Mouse (Mus musculus): ENCODE measurements at regions not wholly inside any gene's neighbourhood (a gene's known extent, or its start where the extent isn't known, plus 50 kb on each side); places are given as distances from the start of the nearest gene placed in this dataset.

DNA sequence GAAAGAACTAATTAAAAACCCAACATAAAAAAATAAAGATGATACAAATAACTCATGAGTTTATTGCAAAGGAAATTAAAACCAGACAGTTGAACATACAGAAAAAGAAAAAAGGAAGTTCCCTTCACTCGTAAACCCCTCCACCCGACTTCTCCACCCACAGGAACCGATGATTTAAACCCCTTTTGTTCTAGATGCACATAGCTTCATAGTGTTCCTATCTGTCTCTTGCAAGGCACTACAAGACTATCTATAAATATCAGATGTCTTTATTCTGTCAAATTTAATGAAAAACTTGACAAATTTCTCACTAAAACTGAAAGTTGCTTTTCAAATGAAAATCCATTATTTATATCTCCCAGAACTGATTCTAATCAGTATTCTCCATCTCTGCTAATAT is 100.2 kb downstream of the Kctd12 start:
- no peak for DNase-seq

GRCm38 (mm10) chr14:102880658-102881083 is 101.8 kb downstream of the Kctd12 start:
- DNase-seq: no peak

DNA sequence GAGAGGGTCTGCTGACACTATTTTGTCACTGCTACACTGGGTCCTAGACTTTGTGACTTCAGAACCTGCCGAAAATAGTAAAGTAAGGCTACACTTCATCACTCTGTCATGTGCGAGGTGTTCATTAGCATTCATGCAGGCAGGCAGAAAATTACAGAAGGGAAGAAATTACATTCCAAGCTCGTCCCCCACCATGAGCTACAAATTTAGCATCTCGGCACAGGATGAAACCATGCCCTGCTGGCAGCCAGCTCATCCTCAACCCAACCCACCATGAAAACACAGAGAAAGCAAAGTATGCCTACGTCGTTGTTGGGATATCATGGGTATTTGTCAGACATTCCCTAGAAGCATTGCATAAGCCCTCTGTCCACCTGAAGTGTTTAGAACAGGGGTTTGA is 103.9 kb downstream of the Kctd12 start:
- no peak for DNase-seq

GRCm38 (mm10) chr14:102868160-102868559 is 114.3 kb downstream of the Kctd12 start:
- no peak for DNase-seq

- no peak for DNase-seq
Observed at GRCm38 (mm10) chr14:102867697-102868096, 114.7 kb downstream of the Kctd12 start.

DNA sequence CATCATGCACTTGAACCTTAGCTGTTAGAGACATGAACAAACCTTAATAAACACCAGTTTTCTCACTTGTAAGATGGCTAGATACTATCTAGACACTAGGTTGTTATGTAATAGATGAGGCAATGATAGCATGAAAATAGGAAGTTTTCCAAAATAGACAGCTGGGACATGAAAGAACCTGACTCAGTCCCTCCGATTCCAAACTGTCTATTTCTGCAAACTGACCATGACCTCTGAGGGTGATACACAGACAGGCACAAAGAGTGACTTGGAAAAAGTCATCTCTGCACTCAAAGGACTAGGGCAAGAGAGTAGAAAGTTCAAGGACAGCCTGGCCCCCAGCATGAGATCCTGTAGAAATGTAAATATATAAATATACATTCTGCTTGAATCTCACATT is 115.9 kb downstream of the Kctd12 start:
- no peak for DNase-seq

DNA sequence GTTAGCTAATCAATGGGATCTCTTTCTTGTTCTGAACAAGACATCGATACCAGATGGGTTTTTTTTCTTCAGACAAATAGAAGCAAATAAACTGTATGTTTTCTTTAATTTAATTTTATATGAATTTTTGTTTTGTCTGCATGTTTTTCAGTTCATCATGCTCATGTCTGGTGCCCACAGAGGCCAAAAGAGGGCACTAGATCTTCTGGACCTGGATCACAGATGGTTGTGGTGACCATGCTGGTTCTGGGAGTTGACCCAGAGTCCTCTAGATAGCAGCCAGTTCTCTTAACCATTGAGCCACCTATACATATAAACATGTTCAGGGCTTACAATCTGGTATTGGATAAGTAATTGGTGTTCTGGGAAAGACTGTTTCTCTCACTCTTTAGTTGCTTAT is 120.7 kb downstream of the Kctd12 start:
- peak in 1 of 2 experiments; percentile 9 for DNase-seq

- DNase-seq: no peak
Observed at GRCm38 (mm10) chr14:102859361-102859871, 123.0 kb downstream of the Kctd12 start.

DNA sequence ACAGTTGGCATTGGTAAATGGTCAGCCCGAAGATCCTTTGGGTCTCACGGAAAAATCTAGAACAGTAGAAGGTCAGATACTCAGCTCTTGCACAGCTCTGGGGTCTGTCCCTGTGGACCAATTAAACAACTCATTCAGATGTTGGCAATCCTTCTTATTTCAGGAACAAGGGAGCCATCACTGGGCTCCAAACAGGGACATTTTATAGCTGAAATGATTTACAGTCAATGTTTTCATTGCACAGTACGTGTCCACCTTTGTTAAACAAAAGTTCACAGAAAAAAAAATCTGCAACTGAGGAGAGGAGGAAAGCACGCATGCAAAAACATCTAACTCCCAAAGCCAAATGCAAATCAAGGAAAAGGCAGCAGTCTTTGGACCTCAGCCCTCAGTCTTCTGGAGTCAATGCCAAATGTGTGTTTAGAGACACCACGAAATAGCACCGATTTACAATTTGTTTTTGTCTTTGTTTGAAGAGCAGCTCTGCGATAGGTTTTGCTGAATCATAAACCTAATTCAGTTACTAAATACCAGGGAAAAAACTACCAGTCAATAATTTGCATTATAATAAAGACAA is 127.1 kb downstream of the Kctd12 start:
- no peak for DNase-seq

DNA sequence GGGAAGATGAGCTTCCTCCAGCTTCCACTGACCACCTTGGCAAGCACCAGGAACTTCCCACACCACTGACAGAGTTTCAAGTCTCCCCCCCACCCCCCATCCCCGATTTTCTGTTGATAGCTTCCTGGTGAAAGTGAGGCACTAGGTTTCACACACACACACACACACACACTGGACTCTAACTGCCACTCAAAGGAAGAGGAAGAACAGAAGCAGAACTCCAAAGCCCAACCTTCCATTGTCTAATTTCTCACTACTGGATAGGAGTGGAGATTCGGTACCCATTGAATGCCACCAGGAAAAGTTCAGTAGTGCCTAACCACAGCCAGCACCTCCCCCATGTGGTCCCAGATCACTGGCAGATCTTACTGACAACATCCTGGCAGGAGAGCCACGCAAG is 138.7 kb downstream of the Kctd12 start:
- no peak for DNase-seq

DNA sequence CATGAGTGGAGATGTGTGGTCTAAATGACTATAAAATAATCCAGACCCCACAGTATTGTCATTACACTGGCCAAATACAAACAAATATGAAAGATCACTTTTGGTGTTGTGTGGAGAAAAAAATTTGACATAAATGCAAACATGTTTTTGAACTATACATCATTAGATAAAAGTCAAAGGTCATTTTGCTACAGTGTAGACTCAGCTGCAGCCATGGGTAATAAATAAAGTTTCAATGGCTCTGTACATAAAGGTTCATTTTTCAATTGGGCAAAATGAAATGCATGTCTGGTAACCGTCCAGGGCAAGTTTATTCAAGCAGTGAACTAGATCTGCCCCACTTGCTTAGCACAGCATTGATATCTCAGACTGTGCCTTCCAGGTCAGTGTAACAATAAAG is 144.8 kb downstream of the Kctd12 start:
- DNase-seq: no peak

GRCm38 (mm10) chr14:102835118-102835769 is 147.2 kb downstream of the Kctd12 start:
- DNase-seq: no peak

DNA sequence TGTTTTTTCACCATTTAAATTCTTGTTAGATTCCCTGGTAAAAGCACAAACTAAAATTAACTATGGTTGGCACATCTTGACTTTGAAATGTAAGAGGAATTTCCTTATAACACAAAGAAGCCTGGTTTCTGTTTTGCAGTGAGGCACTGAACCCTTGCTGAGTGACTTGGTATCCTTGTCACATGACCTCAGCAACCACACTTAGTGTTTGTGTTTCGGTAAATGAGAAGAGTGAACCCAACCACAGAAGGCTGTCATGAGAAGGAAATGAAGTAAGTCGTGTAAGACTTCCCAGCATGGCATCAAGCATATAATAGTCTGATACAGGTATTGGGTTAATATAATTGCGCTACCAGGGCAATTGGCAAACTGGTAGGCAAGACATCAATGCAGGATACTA is 154.0 kb downstream of the Kctd12 start:
- no peak for DNase-seq

DNA sequence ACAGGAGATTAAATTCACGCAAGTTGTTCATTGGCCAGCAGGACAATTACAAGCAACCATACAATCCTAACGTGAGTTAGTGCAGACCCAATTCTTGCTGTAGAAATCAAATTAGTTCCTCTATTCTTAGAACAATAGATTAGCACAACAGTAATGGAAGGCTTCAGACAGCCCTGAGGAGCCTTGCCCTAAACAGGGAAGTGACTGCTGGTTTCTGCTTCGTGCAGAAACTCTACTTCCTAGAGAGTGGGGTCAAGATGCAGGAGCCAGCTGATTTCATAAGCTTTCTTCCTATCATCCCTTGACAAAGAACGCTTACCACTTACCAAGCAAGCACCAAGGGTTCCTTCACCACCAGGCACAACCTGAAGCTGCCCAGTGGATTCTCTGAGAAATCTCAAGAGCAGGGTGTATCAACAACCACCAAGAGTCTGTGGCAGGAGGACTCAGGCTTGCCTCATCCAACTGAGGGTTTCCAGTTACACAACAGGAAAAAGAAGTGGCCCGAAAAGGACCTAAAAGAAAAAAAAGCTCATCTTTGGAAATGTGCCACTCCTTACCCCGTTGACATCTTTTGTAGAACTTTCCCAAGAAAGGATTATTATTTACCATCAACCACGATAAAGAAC is 154.6 kb downstream of the Kctd12 start:
- DNase-seq: no peak

- no peak for DNase-seq
Observed at GRCm38 (mm10) chr14:102825525-102825924, 156.9 kb downstream of the Kctd12 start.

DNA sequence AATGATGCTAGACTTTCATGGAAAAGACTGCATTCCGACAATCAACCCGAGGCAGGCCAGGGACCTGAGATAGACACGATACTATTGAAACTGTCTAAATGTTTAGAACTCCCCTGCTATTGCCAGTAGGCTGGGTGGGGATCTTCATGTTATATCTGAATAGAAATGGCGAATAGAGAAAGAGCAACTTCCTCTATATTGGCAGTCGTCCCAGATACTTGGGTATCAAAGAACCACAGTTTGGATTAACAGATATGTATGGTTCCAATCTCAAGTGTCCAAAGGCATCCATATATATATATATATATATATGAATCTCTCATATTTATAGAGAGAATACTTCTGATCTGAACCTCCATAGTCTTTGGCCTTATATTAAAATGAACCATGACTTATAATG is 161.8 kb downstream of the Kctd12 start:
- DNase-seq: no peak

DNA sequence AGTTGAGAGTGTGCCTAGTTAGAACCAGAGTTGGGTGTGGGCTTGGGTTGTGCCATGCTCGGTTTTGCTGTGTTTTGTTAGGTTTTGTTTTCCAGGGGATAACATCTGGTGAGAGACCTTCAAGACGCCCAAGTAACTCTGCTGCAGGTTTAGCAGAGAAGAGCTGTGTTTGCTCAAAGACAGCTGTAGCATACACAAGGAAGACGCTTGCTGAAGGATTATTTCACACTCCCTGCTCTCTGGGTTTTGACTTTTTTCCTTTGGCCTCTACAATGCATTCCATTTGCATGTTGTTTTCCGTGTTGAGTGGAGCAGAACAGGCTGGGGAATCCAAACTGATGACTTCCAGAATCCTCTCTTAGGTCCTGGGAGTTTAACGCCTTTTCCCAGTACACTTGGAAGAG is 170.8 kb downstream of the Kctd12 start:
- DNase-seq: no peak

DNA sequence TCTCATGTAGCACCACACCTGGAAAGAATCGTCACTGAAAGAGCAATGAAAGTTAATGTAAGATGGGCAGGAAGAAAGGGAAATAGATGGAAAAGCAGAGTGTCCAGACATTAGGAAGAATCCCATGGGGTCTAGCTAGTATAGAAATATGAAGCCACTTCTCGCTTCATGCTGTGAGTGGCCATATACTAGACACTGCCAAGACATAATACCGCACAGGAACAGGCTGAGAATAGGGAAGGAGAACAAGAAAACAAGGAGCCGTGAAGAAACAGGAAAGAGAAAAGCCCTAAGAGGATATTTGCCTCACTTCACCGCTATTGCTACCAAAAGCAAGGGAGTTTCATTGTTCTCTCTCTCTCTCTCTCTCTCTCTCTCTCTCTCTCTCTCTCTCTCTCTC is 171.4 kb downstream of the Kctd12 start:
- no peak for DNase-seq

DNA sequence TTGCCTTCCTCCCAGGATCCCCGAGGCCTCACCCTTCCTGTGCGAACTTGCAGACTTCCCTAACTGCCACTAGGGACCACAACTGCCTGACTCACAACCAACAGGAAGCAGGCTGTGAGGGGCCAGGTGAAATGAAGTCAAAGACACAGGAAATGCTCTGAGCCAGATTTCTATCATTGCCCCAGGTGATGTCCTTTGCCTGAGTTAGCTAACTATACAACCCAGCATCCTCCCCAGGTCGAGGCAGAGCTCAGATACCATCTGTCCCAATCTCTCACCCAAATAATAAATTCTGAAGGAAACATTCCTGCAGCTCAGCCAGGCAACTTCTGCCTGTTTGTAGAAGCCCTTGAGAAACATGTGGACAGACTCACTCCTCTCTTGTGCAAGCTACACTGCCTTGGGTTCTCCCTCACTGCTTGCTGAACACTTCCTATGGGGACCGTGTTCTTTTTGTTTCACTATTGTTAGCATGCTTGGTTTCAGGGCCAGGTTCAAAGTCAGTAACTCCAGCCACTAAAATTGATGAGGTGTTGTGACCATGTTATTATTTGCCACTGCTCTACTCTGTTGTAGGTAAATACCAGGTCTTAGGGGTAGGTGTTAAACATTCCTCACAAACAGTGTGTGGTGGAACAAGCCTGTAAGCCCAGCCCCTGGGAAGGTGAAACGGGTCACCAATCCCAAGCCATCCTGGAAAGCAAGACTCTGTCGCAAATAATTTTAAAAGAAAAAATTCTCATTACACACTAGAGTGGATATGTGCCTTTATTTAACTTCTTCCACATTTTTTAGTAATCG is 172.1 kb downstream of the Kctd12 start:
- DNase-seq: no peak

DNA sequence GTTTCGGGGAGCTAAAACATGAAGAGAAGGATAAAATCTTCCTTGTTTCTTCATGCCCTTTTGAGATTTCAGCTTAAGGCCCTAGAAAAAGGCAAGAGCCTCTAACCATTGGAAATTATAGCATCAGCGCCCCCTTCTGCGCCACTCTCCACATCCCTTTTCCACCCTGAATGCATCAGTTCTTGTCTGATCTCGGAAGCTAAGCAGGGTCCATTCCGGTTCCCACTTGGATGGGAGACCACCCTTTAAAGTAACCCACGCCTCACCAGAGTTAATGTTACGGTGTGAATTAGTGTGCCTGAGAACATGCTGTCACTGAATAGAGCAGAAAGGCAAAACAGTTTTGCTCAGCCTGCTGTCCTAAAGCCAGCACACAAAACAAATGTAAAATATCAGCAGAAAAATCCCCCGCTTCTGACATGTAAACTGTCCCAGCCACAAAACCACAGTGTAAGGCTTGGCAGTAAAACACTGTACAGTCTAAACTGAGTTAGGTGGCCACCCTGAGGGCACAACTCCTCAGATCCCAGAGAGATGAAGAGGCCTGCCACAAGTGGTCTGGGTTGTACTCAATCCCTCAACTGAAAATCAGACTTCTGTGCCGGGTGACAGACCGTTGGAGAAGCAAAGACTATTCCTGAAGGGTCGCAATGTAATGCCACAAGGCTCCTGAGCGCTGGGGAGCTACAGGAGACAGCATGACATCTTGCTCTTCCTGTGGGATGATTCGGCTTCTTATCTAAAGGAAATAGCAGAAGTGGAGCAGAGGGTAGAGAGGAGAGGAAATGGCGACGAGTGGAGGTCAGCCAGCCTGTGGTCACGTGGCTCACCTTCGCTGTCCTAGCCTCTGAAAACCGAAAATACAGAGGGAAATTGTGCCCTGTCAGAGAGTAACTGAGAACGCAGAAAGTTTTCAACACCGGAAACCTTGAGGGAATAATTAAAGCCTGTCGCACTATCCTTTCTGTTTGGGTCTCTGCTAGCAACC is 176.2 kb downstream of the Kctd12 start:
- no peak for DNase-seq

- DNase-seq: no peak
Observed at GRCm38 (mm10) chr14:102795676-102796075, 186.8 kb downstream of the Kctd12 start.

GRCm38 (mm10) chr14:102794898-102795297 is 187.5 kb downstream of the Kctd12 start:
- DNase-seq: peak in 1 of 2 experiments; percentile 5
